Mouse (Mus musculus): Measurements from ENCODE around the gene Gm12800.
"Not testable (repeated sequence)": the region's sequence is repeated elsewhere in the genome, so short reads cannot be mapped to it uniquely, and the experiment has no call there.

Gene Gm12800

DNA sequence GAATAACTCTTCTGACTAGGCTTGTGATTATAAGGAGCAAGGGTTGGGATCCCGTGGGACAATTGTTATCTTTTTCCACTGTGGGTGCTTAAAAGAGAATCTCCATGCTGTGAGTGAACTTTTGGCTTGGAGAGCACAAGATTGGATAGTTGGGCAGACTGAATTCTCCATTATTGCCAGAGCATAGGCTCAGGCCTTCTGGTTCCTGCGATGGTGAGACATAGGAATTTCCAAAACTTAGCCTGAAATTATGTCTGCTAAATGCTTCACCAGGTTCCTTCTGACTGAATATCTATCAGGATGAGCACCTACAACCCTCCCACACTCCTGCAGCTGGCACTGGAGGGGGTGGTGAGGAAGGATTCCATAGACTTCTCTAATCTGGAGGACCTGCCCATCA is at the start of gene Gm12800:
Gene Gm12800, plus strand, starts transcription at position 301 of the 400 bp plus-strand sequence.
- not testable (repeated sequence) for DNase-seq

DNA sequence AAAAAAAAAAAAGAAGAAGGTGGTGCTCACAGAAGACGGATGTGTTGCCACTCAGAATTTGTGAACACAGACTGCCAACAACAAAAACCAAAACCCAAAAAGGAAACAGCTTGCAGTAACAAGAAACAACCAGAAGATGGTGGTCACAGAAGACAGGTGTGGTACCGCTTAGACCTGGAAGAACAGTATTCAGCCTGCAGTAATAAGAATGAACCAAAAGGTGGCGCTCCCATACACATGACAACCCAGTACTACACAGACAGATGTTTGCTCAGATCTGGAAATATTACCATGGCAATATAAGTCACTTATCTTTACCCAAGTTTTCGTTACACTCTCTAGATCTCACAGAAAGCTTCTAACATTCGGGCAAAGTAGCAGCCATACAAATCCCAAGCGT is 48.0 kb upstream of the Gm12800 start:
- no peak for DNase-seq

DNA sequence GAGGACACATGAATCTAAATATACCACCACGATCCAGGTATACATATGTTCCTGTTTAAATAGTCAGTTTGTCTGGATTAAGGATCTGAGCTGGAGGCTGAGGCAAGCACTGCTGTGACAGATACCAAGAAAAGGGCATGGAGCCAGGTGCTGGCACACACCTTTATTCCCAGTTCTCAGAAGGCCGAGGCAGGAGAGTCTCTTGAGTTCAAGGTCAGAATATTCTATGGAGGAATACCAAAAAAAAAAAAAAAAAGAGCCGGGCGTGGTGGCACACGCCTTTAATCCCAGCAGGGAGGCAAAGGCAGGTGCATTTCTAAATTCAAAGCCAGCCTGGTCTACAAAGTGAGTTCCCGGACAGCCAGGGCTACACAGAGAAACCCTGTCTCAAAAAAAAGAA is 46.6 kb upstream of the Gm12800 start:
- DNase-seq = no peak

DNA sequence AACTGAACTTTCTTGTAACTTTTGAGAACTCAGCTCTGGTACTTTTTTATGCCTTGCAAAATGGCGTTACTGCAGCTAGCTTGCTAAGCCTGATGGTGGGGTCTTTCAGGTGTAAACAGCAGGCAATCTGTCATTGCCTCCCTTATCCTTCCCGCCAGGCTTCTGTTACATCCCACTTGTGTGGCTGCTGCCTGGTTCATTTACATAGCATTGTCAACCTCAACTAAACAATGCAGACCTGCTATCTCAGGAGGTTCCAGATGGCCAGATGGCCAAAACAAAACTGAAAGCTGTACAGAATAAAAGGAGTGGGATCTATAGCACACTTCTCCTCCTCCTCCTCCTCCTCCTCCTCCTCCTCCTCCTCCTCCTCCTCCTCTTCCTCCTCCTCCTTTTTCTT is 36.9 kb upstream of the Gm12800 start:
- DNase-seq = not testable (repeated sequence)

DNA sequence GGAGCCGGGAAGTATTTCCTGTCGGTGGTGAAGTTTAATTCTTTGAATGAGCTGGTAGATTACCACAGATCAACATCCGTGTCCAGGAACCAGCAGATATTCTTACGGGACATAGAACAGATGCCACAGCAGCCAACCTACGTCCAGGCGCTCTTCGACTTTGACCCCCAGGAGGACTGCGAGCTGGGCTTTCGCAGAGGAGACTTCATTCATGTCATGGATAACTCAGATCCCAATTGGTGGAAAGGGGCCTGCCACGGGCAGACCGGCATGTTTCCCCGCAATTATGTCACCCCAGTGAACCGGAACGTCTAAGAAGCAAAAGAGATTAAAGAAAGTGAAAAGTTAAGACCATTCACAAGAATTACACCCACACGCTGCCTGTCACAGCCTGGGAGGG is 33.2 kb upstream of the Gm12800 start:
- DNase-seq = not testable (repeated sequence)

DNA sequence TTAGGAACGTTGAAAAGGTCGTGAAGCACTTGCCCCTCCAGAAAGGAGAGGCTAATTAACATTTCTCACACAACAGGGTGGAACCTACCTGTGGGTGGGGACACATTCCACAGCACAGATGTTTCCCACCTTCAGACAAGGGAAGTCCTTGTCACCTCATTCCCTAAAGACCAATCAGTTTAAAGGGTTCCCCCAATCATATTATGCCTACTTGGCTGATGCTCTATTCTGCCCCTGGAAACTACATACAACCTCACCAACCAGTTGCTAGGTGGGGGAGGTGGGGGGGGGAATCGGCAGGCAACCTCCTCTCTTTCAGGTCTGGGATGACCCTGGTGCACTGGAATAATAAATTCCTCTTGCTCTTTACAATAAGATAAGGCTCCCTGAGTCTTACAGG is 25.3 kb upstream of the Gm12800 start:
- no peak for DNase-seq

DNA sequence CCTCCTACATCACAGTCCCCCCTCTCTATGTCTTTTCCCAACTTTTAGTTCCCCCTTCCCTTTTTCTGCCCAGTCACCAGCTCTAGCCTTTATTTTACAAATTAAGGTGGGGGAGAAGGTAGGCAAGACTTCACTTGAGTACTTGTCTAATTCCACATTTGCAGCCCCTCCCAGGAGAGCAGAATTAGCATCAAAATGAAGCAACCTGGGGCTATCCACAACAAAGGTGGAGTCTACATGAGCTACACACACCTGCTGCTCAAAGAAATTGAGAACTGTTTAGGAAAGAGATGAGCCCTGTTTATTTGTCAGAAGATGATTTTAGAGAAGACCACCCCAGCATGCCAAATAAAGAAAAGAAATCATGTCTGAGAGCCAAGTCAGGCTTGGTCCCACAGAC is 19.5 kb upstream of the Gm12800 start:
- no peak for DNase-seq

DNA sequence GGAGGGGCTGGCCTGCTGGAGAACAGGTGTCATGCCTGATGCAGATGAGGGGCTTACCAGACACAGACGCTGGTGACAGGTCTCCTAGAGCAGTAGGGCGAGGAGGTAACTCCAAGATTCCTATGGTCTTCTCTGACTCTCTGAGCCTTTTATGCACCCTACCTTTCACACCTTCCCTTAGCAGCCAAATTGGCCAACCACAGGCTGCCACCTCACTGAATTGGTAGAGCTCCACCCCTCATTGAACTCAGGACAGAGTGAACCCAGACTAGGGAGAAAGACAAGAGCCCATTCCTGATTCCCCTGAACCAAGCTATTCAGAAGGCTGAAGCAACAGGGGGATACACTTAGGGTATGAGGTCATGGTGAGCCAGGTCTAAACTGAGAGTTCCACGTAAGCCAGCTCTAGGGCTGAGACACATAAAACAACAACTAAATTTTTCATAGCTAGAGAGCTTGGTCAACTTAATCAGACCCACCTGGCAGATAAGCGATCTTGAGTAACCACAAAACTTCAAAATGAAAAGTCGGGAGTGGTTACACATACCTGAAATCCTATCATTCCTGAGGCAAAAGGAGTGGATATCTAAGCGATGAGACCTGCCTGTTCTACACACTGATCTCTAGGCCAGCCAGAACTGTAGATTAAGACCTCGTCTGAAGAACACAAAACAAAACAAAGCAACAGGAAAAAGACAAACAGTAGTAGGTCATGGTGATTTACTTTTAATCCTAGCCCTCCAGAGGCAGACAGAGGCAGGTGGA is 15.1 kb upstream of the Gm12800 start, which contains the start of gene C130073F10Rik:
Gene C130073F10Rik, minus strand, starts transcription at position 134 of the 765 bp plus-strand sequence.
- DNase-seq = no peak

DNA sequence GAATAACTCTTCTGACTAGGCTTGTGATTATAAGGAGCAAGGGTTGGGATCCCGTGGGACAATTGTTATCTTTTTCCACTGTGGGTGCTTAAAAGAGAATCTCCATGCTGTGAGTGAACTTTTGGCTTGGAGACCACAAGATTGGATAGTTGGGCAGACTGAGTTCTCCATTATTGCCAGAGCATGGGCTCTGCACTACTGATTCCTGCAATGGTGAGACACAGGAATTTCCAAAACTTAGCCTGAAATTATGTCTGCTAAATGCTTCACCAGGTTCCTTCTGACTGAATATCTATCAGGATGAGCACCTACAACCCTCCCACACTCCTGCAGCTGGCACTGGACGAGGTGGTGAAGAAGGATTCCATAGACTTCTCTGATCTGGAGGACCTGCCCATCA is 31.2 kb downstream of the Gm12800 start, which contains the start of gene Gm12794:
Gene Gm12794, plus strand, starts transcription at position 301 of the 400 bp plus-strand sequence.
- not testable (repeated sequence) for DNase-seq

Data from thymus, postnatal 4 days (tissue).